Mouse (Mus musculus) forelimb bud, embryonic 11.5 days (tissue): ENCODE measurements around the gene Phip.

Source experiments
- DNase-seq: peaks from one replicate; pipeline ENCODE4 v3.0.0-alpha.2; 2012; ENCODE audit warnings: low read depth, low spot score

Gene Phip

DNA sequence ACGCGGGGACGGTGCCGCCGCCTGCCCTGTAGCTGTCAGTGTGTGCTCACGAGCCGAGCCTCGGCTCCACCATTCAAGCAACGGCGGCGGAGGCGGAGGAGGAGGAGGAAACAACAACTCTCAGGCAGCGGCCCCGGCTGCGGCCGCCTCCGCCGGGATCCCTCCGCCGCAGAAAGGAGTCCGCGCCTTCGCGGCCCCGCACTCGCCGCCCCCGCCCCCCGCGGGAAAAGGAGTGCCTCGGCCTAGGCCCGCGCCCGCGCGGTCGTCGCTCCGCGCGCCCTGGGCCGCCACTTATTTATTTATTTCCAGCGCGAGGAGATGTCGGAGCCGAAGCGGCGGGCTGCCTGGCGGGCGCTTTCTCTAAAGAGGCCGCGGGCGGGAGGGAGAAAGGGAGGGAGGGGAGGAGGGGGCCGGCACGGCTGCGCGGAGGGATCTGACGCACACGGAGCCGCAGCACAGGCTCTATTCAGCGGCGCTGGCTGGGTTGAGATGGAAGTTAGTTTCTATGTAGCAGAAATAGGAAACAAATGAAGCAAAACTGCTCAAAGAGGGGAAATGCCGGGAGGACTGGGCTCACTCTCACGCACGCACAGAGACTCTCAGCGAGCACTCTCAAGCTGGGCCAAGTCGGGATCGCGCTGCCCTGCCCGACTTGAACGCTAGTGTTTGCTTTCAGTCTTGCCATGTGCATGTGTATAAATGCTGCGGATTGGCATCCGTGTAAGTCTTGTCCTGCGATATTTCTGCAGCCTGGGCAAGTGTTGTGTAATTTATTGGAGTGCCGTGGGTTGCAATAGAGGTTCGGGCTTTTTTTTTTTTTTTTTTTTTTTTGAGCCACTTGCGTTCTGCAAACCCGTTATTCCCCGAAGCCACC lies at the start of gene Phip:
Phip (minus strand) TSS at position 175 of the 874 bp plus-strand sequence.
- DNase-seq = peak; percentile 93

GRCm38 (mm10) chr9:83023724-83024123 lies 48.4 kb upstream of the Phip start:
- DNase-seq = no peak

- DNase-seq = no peak
Observed at GRCm38 (mm10) chr9:83014516-83014915, 39.2 kb upstream of the Phip start.

- DNase-seq = no peak
Observed at GRCm38 (mm10) chr9:83008306-83008705, 33.0 kb upstream of the Phip start.

- DNase-seq = no peak
Observed at GRCm38 (mm10) chr9:83001342-83001741, 26.0 kb upstream of the Phip start.

DNA sequence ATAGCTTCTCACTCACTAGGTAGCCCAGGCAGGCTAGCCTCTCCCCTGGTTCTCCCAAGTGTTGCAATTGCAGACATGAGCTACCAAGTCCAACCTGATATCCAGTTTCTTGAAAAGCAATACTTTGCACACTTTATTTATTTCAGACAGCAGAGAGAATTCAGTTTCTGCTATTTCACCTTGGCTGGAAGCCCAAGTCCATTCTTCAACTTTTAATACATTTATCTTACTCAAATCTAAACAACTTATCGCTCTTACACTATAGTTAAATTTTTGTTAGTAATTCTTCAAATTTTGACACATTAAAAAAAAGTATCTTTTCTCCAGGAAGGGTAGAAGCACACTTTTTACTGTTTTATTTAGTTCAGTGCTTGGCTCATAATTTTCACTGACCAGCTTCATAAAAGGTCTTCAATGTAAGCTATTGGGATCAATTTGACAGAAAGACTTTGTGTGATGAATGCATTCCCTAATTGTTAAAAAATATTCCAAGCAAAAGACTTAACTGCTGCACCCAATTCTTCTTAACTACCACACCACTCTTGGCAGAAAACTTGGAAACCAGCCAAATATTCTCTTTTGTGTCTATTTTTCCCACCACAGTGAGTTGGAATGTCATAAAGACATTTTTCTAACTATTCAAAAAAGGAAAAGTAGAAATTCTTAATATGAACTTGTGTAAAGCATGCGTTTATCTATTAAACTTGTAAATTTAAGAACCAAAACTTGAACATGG lies 22.6 kb upstream of the Phip start:
- no peak for DNase-seq

DNA sequence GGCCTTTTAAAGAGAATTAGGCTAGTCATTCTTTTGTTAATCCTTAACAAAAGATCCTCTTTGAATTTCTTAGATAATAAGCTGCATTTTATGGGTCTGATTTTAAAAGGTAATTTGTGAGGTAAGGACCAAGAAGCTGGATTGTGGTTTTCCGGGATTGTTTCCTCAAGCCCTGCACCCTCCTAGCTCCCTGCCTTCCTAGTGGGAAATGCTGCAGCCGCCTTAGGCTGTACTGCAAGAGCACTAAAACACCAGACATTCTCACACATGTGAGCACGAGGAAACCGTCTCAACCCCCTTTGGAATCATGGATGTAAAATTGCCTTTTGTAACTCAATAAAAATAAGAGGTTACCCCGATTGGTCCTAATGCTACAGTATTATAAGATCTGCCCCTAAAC lies 1.6 kb upstream of the Phip start:
- peak; percentile 46 for DNase-seq

GRCm38 (mm10) chr9:82976219-82976618 lies 903 bp upstream of the Phip start:
- no peak for DNase-seq

DNA sequence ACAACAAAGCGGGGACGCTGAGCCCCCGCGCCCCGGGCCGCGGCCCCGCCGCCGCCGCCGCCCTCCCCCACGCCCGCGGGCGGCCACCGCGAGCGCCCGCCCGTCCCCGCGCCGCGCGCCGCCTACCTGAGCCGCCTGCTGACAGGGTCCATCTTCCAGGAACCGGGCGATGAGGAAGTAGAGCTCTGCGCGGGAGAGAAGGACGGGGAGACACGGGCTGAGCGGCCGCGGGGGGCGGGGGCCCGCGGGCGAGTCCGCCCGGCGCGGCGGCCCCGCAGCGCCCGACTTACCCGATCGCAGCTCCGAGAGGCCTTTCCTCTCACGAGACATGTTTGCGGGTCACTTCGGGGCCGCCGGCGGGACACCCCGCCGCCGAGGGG lies 364 bp downstream of the Phip start:
- no peak for DNase-seq

DNA sequence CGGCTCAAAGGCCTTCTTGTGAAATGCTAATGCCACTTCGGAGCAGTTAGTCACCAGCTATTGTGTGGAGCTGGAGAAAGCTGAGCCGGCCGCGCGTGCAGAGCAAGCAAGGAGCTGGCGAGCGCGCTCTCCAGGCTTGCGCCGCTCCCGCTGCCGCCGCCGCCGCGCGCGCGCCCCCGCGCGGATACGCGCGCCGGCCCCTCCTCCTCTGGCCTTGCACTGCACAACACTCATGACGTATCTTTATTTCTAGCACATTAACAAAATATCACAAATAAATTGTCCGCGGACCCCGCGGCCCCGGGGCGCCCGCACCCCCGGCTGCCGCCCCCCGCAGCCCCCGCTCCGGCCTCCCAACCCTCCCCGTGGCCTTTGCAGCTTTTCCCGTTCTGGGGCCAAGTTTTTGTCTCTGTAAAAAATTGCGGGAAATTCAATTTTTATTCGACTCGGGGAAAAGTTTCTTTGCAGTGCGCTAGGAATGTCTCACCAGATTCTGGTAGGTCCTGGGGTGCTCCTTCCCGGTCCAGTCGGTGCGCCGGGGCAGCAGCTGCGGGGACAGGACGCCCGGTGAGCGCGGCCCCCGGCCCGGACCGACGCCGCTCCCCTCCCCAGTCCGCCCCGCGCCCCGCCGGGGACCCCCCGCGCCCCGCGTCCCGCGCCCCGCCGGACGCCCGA lies 992 bp downstream of the Phip start:
- peak; percentile 83 for DNase-seq

- DNase-seq = no peak
Observed at GRCm38 (mm10) chr9:82973321-82973892, 1.9 kb downstream of the Phip start.

- no peak for DNase-seq
Observed at GRCm38 (mm10) chr9:82971433-82971832, 3.9 kb downstream of the Phip start.

GRCm38 (mm10) chr9:82967076-82967621 lies 8.2 kb downstream of the Phip start:
- no peak for DNase-seq

- DNase-seq = no peak
Observed at GRCm38 (mm10) chr9:82963981-82964380, 11.3 kb downstream of the Phip start.

DNA sequence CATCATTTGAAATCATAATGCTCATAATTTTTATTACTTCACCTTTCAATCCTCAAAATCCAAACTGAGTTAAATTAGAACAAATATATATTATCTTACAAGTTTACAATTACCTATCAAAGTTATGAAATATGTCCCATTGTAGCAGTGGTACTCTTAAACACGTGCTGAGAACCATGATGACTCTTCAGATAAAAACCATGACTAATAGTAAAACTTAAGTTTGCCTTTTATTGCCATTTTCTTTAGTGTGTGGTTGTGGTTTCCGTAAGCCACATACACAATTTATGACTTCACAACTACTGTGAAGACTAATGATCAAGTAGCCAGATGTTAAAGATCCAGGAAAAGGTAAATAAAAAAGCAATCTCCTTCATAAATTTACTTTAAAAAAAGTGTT lies 14.0 kb downstream of the Phip start:
- no peak for DNase-seq

DNA sequence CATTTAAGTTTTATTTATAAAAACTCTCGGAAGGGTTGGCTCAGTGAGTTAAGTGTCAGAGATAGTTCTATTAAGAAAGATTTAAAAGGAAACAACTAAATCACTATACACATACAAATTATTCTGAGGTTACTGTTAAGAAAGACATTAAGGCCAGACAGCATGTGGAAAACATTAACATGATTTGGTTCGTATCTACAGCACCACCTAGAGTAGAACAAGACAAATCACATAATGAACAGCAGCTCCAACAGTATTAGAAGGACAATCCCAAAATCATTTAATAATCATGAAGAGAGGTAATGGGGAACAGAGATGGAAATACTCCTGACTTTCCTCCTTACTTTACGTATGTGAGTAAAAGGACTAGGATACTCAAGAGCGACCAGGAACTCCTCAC lies 20.0 kb downstream of the Phip start:
- no peak for DNase-seq

DNA sequence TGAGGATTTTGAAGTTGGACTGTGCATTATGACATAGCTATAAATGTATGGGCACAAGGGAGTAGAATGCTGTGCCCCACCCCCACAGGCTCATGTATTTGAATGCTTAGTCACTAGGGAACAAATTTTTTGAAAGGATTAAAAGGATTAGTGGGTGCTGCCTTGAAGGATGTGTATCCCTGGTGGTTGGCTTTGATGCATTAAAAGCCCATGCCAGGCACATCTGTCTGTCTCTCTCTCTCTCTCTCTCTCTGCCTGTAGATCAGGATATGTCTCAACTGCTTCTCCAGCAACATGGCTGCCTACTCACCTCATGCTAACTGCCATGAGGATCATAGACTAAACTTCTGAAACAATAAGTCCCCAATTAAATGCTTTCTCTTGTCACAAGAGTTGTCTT lies 23.0 kb downstream of the Phip start:
- no peak for DNase-seq

DNA sequence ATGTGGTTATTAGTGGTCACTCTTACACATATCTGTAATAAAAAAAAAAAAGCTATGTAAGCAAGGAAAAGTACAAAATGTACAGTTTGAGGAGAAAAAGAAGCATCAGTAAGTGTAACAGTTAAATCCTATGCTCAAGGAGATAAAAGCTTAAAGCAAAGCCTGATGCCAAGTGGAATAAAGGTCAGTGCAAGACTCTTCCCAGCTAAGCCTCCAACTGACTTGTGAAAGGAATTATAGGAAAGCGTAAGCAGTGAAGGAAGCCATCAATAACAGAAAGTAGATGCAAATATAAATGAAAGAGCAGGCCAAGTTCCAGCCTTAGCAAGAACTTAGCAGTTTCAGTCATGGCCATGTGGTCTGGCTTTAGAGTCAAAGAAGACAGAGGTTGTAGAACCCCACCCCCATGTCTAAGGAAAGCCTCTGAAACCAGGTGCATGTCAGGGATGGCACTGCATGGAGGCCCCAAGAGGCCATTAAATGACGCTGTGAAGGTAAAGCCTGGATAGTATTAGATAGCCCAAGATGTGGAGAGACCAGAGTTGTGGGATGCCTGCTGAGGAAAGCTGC lies 23.8 kb downstream of the Phip start:
- DNase-seq = no peak

DNA sequence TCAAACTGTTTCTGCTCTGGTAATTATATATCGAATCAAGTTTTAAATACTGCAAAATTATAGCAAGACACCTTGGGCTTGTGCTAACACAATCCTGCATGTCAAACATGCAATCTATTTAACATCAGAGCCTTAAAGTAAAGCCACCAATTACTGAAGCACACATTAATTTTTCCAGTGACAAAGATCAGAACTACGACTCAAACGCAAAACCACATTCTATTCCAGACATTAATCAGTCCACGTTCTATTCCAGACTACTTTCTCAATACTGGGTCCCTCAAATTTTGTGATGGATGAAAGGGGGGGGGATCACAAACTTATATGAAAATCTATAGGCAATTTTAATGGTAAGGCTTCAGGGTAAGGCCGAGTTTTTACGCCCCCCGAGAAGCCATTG lies 68.1 kb downstream of the Phip start:
- DNase-seq = no peak

DNA sequence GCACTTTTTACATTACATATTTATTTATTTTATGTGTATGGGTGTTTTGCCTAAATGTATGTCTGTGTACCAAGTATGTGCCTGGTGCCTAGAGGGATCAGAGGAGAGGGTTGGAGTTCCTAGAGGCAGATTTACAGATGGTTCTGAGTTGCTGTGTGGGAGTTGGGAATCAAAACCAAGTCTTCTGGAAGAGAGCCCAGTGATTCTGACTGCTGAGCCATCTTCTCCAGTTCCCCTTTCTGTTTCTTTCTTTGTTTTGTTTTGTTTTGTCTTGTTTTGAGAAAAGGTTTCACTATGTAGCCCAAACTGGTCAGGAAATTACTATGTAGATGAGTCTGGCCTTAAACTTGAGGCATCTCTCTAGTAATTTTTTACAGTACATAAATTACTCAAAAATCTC lies 86.7 kb downstream of the Phip start:
- DNase-seq = no peak

- DNase-seq = peak; percentile 25
Observed at GRCm38 (mm10) chr9:82884177-82884576, 91.1 kb downstream of the Phip start.
